Mouse (Mus musculus): ENCODE results near the gene Armcx3. TPM values are rescaled to one million over a fixed set of nuclear protein-coding genes. Genes with fewer than 3 reads are reported as not detected.
"Not testable (repeated sequence)": the region's sequence is repeated elsewhere in the genome, so short reads cannot be mapped to it uniquely, and the experiment has no call there.

Gene Armcx3
- polyA plus RNA-seq, 1 experiment from 2014 or later = 70.7 TPM

- no peaks in the 10 kb centered on the region for H3K4me1 ChIP-seq
- peak overlapping the region; percentile 42 for H3K27ac ChIP-seq
- no peak overlapping the region for H3K4me3 ChIP-seq
- 36% methylated on average over 4 of the region's 4 CpGs for WGBS
- peak; percentile 77 for DNase-seq (ENCODE audit: low spot score)
- H3K27me3 ChIP-seq (ENCODE audit: insufficient read depth, poor library complexity, severe bottlenecking) = peaks cover 15% of the 10 kb centered on the region
- H3K36me3 ChIP-seq = no peaks in the 10 kb centered on the region
- no peaks in the 10 kb centered on the region for H3K9me3 ChIP-seq
These were observed 3.8 kb upstream of the Armcx3 start for GRCm38 (mm10) chrX:134752584-134752983.

DNA sequence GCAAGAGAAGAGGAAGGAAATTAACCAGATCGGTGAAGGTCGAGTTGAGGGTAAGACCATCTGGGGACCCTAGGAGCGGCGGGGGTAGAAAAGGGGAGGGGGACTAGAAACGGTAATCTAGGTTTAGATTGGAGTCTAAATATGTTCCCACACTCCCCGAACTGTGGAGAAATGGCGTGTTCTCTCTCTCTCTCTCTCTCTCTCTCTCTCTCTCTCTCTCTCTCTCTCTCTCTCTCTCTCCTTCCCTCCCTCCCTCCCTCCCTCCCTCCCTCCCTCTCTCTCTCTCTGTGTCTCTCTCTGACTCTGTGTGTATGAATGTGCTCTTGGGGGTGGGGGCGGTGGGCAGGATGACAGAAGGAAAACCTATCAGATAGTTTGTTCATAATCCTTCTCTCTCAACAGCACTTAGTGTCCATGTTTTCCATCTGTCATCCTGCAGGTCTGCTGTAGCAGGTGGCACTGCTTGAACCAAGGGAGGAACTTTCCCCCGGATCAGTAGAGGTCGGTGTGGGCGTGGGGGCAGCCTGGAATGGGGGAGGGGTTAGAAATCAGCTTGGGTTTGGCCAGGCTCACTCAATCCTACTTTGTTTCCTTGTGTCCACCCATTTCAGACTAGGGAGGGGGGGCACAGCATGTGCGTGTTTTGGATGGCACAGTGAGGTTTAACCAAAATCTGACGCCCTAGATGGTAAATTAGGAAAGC lies 1.0 kb downstream of the Armcx3 start:
- no peaks in the 10 kb centered on the region; the same call in 1 of the 2 replicates for H3K27me3 ChIP-seq (ENCODE audit: insufficient read depth, poor library complexity, severe bottlenecking)
- no peak for DNase-seq (ENCODE audit: low spot score)
- no peaks in the 10 kb centered on the region for H3K36me3 ChIP-seq
- peak overlapping the region; percentile 89 for H3K27ac ChIP-seq
- WGBS = 25% methylated on average over 13 of the region's 13 CpGs
- H3K4me3 ChIP-seq = peak overlapping the region; percentile 69
- H3K9me3 ChIP-seq = no peaks in the 10 kb centered on the region
- H3K4me1 ChIP-seq = no peaks in the 10 kb centered on the region

DNA sequence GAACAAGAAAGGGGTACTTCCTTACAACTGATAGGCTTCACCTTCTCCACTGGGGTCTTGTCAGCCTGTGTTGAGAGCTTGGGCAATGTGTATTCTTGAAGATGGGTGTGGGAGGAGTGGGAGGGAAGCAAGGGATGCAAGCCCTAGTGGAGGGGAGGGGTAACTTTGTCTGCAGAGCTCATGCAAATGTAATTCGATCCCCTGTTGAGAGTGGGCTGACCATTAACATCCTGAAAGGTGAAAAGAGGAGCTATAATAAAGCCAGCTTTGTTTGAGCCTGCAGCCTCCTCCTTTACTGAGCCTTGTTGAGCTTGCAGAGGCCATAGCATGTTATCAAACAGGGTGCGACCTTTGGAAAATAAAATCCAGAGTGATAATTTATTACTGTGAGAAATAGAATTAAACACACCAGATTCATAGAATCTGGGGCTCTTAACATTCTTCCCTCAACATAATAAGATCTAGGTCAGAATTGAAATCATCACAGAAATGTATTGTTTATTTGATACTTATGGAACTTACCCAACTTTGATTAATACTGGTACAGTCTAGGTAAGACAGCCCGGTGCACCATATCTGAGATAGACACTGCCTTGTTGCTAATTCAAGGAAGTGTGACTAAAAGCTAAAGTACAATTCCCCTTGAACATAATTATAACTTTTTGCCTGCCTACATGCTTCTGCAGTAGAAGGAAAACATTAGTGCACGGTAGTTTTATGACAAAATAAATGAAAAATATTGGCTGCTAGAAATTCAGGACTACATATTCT lies 7.2 kb downstream of the Armcx3 start:
- H3K4me3 ChIP-seq; DNase-seq (ENCODE audit: low spot score); H3K4me1 ChIP-seq; H3K9me3 ChIP-seq; H3K27me3 ChIP-seq (ENCODE audit: insufficient read depth, poor library complexity, severe bottlenecking); H3K36me3 ChIP-seq; H3K27ac ChIP-seq: not testable (repeated sequence)
- 49% methylated on average over 4 of the region's 4 CpGs for WGBS

- 50% methylated on average over 4 of the region's 4 CpGs for WGBS
- no peaks in the 10 kb centered on the region for H3K36me3 ChIP-seq
- no peaks in the 10 kb centered on the region for H3K4me1 ChIP-seq
- H3K9me3 ChIP-seq = no peaks in the 10 kb centered on the region
- H3K27me3 ChIP-seq (ENCODE audit: insufficient read depth, poor library complexity, severe bottlenecking) = no peaks in the 10 kb centered on the region
- no peak for DNase-seq (ENCODE audit: low spot score)
- no peak overlapping the region for H3K4me3 ChIP-seq
- no peak overlapping the region for H3K27ac ChIP-seq
These were observed 31.3 kb downstream of the Armcx3 start for GRCm38 (mm10) chrX:134787728-134788127.

DNA sequence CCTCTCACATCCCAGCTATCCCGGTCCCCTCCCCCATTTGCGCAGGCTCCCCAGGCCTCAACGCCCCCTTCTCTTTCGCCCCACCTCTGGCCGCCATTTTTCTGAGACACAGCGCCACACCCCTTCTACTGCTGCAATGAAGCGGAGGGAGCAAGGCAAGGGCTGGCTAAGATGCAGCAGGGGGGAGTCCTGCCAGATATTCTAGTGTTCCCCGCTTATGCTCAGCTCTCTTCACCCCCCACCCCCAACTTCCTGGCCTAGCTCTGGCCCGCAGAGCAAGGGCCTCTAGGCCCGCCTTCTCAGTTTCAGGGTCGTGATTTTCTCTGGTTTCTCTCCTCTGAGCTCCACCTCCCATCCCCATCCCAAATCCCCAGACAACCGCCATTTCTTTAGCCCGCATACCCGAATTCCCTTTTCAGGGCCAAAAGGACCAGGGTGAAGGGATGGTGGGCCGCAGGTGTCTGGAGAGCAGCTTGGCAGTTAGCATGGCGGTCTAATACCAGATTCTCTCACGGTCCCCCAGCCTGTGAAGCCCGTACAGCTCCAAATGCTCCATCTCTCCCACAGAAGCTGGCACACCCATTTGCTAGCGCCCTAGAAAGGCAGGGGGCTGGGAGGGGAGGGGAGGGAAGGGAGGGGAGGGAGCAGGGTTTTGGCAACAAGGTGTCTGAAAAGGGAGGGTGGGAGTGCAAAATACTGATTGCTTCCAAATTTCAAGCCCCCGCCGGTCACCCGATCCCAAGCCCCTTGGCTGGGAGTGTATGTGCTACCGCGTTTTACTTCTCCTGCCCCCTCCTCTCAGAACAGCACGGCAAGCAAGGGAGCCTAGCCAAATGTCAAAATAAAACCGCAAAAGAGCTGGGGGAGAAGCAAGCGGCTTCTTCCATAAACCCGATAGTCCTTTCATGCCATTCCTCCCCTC lies 51.7 kb downstream of the Armcx3 start:
- Histone ChIP-seq H3K27ac (peak overlapping the region; percentile 82), H3K4me1 (no peaks in the 10 kb centered on the region), H3K36me3 (peaks cover 20% of the 10 kb centered on the region), H3K9me3 (no peaks in the 10 kb centered on the region), H3K27me3 (ENCODE audit: insufficient read depth, poor library complexity, severe bottlenecking) (peaks cover 28% of the 10 kb centered on the region; the same call in 1 of the 2 replicates), H3K4me3 (peak overlapping the region; percentile 70)
- 17% methylated on average over 27 of the region's 28 CpGs for WGBS
- DNase-seq (ENCODE audit: low spot score) = no peak

GRCm38 (mm10) chrX:134808755-134809224 lies 52.4 kb downstream of the Armcx3 start, which contains the start of gene Armcx2:
Gene Armcx2 (minus strand): TSS chrX:134809221.
- H3K27me3 ChIP-seq (ENCODE audit: insufficient read depth, poor library complexity, severe bottlenecking) = peaks cover 28% of the 10 kb centered on the region; the same call in 1 of the 2 replicates
- peak within 1 kb of the TSS; percentile 70 for H3K4me3 ChIP-seq
- H3K4me1 ChIP-seq = no peaks in the 10 kb centered on the region
- H3K36me3 ChIP-seq = peaks cover 20% of the 10 kb centered on the region
- no peak for DNase-seq (ENCODE audit: low spot score)
- H3K27ac ChIP-seq = peak within 1 kb of the TSS; percentile 82
- H3K9me3 ChIP-seq = no peaks in the 10 kb centered on the region
- WGBS = 7% methylated on average over 16 of the region's 16 CpGs

Small RNA genes lying within 50 kb of the gene (microRNA-seq; reads per million reads assigned to microRNA genes)
- not detected for gene Mir7093

Other genes with a start within 250 kb of the Armcx3 start
- gene Timm8a1, start 214.7 kb upstream of the Armcx3 start, polyA plus RNA-seq (2016; fragmentation: Nextera tagmentation; extraction: Ambion mirVana) = 99.7 and 120 TPM in 2 replicates
- gene Btk, start 173.0 kb upstream of the Armcx3 start, polyA plus RNA-seq (2016; fragmentation: Nextera tagmentation; extraction: Ambion mirVana) = 0.86 and 2.5 TPM in 2 replicates
- 252 and 287 TPM in 2 replicates for gene Rpl36a, start 170.9 kb upstream of the Armcx3 start, polyA plus RNA-seq (2016; fragmentation: Nextera tagmentation; extraction: Ambion mirVana)
- gene Gla, start 155.5 kb upstream of the Armcx3 start, polyA plus RNA-seq (2016; fragmentation: Nextera tagmentation; extraction: Ambion mirVana) = 4.3 and 6.6 TPM in 2 replicates
- 142 and 149 TPM in 2 replicates for gene Hnrnph2, start 155.4 kb upstream of the Armcx3 start, polyA plus RNA-seq (2016; fragmentation: Nextera tagmentation; extraction: Ambion mirVana)
- gene Armcx4, start 70.1 kb upstream of the Armcx3 start, polyA plus RNA-seq (2016; fragmentation: Nextera tagmentation; extraction: Ambion mirVana) = 3.4 and 4.3 TPM in 2 replicates
- gene Armcx1, start 38.6 kb upstream of the Armcx3 start, polyA plus RNA-seq (2016; fragmentation: Nextera tagmentation; extraction: Ambion mirVana) = 41.4 and 48.4 TPM in 2 replicates
- 15.5 and 18.2 TPM in 2 replicates for gene Armcx6, start 5.2 kb upstream of the Armcx3 start, polyA plus RNA-seq (2016; fragmentation: Nextera tagmentation; extraction: Ambion mirVana)
- gene Armcx2, start 52.6 kb downstream of the Armcx3 start, polyA plus RNA-seq (2016; fragmentation: Nextera tagmentation; extraction: Ambion mirVana) = 66.5 and 67.5 TPM in 2 replicates
- 0.44 and 0.59 TPM in 2 replicates for gene Nxf2, start 208.2 kb downstream of the Armcx3 start, polyA plus RNA-seq (2016; fragmentation: Nextera tagmentation; extraction: Ambion mirVana)